Mouse (Mus musculus): Measurements from ENCODE around the gene Chd1l. TPM values are rescaled to one million over a fixed set of nuclear protein-coding genes. Genes with fewer than 3 reads are reported as not detected.

Gene Chd1l
- polyA plus RNA-seq, 1 experiment from 2014 or later = 18.6 TPM

DNA sequence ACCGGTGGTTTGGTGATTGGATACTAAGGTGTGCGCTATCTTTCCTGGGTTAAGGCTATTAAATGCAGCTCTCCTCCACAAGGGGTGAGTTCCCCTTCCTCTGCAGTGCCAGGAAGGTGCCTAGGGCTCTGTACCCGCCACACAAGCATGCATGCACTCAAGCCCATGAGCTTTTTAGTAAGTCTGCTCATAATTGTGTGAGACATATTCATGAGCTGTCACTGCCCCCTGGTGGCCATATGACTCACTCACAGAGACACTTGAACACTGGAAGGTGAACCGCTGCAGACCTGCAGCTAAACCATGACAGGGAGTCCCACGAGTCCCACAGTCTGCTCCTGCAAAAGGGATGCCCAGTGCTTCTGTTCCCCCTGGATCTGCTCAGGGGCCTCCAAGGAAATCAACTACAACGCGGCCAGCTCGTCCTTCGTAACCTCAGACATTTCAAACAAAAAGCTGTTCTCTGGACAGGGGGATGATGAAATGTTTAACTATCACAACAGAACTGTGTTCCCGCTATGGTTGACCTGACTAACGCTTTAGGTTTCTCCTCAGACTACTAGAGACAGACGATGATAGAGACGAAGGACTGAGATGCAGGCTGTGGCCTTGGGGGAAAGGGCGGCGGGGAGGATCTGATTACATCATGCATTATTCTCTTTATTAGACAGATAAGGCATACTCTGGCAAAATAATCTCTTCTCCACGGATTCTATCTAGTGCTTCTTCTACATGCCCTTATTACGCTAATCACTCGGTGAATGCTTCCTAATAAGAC lies 24.4 kb downstream of the Chd1l start:
- no peaks in the 10 kb centered on the region for H3K27me3 ChIP-seq (ENCODE audit: control insufficient read depth, insufficient read depth, low read length)
- WGBS = 73% methylated on average over 18 of the region's 18 CpGs
- H3K4me2 ChIP-seq (ENCODE audit: low read depth) = no peak overlapping the region
- ATAC-seq (ENCODE audit: insufficient read depth, low FRiP score, low TSS enrichment) (0 out of 2 replicates have a peak, but pooled peaks have one; percentile 45), DNase-seq (ENCODE audit: low spot score) (peak; percentile 86)
- no peaks in the 10 kb centered on the region for H3K4me1 ChIP-seq (ENCODE audit: control insufficient read depth, insufficient read depth, low read length)
- no peak overlapping the region for H3K4me3 ChIP-seq (ENCODE audit: low read depth, low read length)
- no peak overlapping the region for H3K9ac ChIP-seq (ENCODE audit: low read length)
- peaks cover 2% of the 10 kb centered on the region; the same call in 1 of the 2 replicates for H3K36me3 ChIP-seq (ENCODE audit: control insufficient read depth, insufficient read depth, low read length)
- no peak overlapping the region for H3K27ac ChIP-seq (ENCODE audit: low read depth, low read length)
- no peaks in the 10 kb centered on the region for H3K9me3 ChIP-seq (ENCODE audit: control insufficient read depth, low read length)

- H3K4me1 ChIP-seq (ENCODE audit: control insufficient read depth, insufficient read depth, low read length) = no peaks in the 10 kb centered on the region
- no peak overlapping the region for H3K4me2 ChIP-seq (ENCODE audit: low read depth)
- WGBS = 83% methylated on average over 9 of the region's 9 CpGs
- no peak overlapping the region for H3K4me3 ChIP-seq (ENCODE audit: low read depth, low read length)
- no peaks in the 10 kb centered on the region for H3K36me3 ChIP-seq (ENCODE audit: control insufficient read depth, insufficient read depth, low read length)
- no peak overlapping the region for H3K27ac ChIP-seq (ENCODE audit: low read depth, low read length)
- no peak overlapping the region for H3K9ac ChIP-seq (ENCODE audit: low read length)
- ATAC-seq (ENCODE audit: insufficient read depth, low FRiP score, low TSS enrichment) (no peak), DNase-seq (ENCODE audit: low spot score) (no peak)
- H3K27me3 ChIP-seq (ENCODE audit: control insufficient read depth, insufficient read depth, low read length) = no peaks in the 10 kb centered on the region
- no peaks in the 10 kb centered on the region for H3K9me3 ChIP-seq (ENCODE audit: control insufficient read depth, low read length)
Observed at GRCm38 (mm10) chr3:97573807-97574206, 36.2 kb downstream of the Chd1l start.

GRCm38 (mm10) chr3:97564588-97564987 lies 45.4 kb downstream of the Chd1l start:
- ATAC-seq (ENCODE audit: insufficient read depth, low FRiP score, low TSS enrichment) (no peak), DNase-seq (ENCODE audit: low spot score) (no peak)
- H3K4me2 ChIP-seq (ENCODE audit: low read depth) = no peak overlapping the region
- H3K9ac ChIP-seq (ENCODE audit: low read length) = no peak overlapping the region
- no peaks in the 10 kb centered on the region for H3K9me3 ChIP-seq (ENCODE audit: control insufficient read depth, low read length)
- no peaks in the 10 kb centered on the region for H3K27me3 ChIP-seq (ENCODE audit: control insufficient read depth, insufficient read depth, low read length)
- H3K36me3 ChIP-seq (ENCODE audit: control insufficient read depth, insufficient read depth, low read length) = no peaks in the 10 kb centered on the region
- H3K4me1 ChIP-seq (ENCODE audit: control insufficient read depth, insufficient read depth, low read length) = no peaks in the 10 kb centered on the region
- no peak overlapping the region for H3K4me3 ChIP-seq (ENCODE audit: low read depth, low read length)
- no peak overlapping the region for H3K27ac ChIP-seq (ENCODE audit: low read depth, low read length)
- WGBS = 84% methylated on average over 5 of the region's 5 CpGs

- Histone ChIP-seq H3K27me3 (ENCODE audit: control insufficient read depth, insufficient read depth, low read length) (no peaks in the 10 kb centered on the region), H3K27ac (ENCODE audit: low read depth, low read length) (no peak overlapping the region), H3K4me3 (ENCODE audit: low read depth, low read length) (no peak overlapping the region), H3K4me1 (ENCODE audit: control insufficient read depth, insufficient read depth, low read length) (no peaks in the 10 kb centered on the region), H3K9me3 (ENCODE audit: control insufficient read depth, low read length) (no peaks in the 10 kb centered on the region), H3K36me3 (ENCODE audit: control insufficient read depth, insufficient read depth, low read length) (no peaks in the 10 kb centered on the region), H3K4me2 (ENCODE audit: low read depth) (no peak overlapping the region), H3K9ac (ENCODE audit: low read length) (no peak overlapping the region)
- WGBS = 91% methylated on average over 5 of the region's 5 CpGs
- ATAC-seq (ENCODE audit: insufficient read depth, low FRiP score, low TSS enrichment) = no peak
- DNase-seq (ENCODE audit: low spot score) = no peak
Observed at GRCm38 (mm10) chr3:97558554-97558953, 51.4 kb downstream of the Chd1l start.

DNA sequence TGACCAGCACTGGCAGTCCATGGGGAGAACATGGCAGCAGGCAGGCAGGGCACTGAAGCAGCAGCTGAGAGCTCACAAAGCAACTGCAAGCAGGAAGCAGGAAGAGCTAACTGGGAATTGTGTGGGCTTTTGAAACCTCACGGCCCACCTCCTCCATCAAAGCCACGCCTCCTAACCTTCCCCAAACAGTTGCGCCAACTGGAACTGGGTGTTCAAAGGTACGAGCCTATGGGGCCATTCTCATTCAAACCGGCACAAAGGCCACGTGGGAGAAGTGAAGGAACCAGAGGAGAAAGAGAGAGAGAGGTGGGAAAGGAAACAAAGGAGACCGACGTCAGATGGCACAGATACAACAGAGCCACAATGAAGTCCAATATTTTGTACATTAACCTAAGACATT lies 63.8 kb downstream of the Chd1l start:
- WGBS = 45% methylated on average over 8 of the region's 8 CpGs
- Histone ChIP-seq H3K4me1 (ENCODE audit: control insufficient read depth, insufficient read depth, low read length) (no peaks in the 10 kb centered on the region), H3K27ac (ENCODE audit: low read depth, low read length) (no peak overlapping the region), H3K27me3 (ENCODE audit: control insufficient read depth, insufficient read depth, low read length) (no peaks in the 10 kb centered on the region), H3K4me3 (ENCODE audit: low read depth, low read length) (no peak overlapping the region), H3K36me3 (ENCODE audit: control insufficient read depth, insufficient read depth, low read length) (no peaks in the 10 kb centered on the region), H3K4me2 (ENCODE audit: low read depth) (no peak overlapping the region), H3K9me3 (ENCODE audit: control insufficient read depth, low read length) (no peaks in the 10 kb centered on the region), H3K9ac (ENCODE audit: low read length) (no peak overlapping the region)
- no peak for DNase-seq (ENCODE audit: low spot score)
- no peak for ATAC-seq (ENCODE audit: insufficient read depth, low FRiP score, low TSS enrichment)

DNA sequence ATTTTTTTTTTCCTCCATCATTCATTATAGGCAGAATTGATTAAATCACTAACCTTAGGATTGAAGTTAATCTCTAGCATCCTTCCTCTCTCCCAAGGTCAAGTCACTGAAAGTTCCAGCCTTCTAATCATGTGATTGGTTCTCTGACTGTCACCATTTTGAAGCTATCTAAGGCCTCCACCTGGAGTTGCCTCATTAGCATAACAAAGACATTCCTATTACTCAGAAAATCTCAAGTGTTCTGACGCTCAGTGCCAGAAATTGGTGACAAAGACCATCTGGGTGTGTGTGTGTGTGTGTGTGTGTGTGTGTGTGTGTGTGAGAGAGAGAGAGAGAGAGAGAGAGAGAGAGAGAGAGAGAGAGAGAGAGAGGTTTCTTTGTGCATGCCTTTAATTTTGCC lies 69.8 kb downstream of the Chd1l start:
- no peak overlapping the region for H3K27ac ChIP-seq (ENCODE audit: low read depth, low read length)
- ATAC-seq (ENCODE audit: insufficient read depth, low FRiP score, low TSS enrichment) = no peak

DNA sequence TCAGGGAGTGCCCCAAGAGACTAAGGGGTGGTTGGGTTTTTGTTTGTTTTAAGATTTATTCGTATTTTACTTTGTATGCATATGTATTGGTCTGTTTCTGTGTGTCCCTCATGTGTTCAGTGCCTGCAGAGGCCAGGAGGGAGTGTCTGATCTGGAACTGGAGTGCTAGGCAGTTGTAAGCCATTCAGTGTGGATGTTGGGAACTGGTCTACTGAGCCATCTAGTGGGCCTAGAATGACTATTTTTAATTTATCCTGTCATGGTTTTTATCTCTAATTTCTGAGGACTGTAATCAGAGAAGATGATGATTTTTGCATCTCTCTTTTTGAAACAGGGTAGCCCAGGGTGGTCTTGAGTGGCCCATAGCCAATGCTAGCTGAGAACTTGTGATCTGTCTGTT lies 71.4 kb downstream of the Chd1l start:
- no peaks in the 10 kb centered on the region for H3K4me1 ChIP-seq (ENCODE audit: control insufficient read depth, insufficient read depth, low read length)
- no peaks in the 10 kb centered on the region for H3K9me3 ChIP-seq (ENCODE audit: control insufficient read depth, low read length)
- H3K4me2 ChIP-seq (ENCODE audit: low read depth) = no peak overlapping the region
- 59% methylated on average over 1 of the region's 1 CpGs for WGBS
- no peak for ATAC-seq (ENCODE audit: insufficient read depth, low FRiP score, low TSS enrichment)
- no peaks in the 10 kb centered on the region for H3K36me3 ChIP-seq (ENCODE audit: control insufficient read depth, insufficient read depth, low read length)
- no peak for DNase-seq (ENCODE audit: low spot score)
- no peaks in the 10 kb centered on the region for H3K27me3 ChIP-seq (ENCODE audit: control insufficient read depth, insufficient read depth, low read length)
- no peak overlapping the region for H3K27ac ChIP-seq (ENCODE audit: low read depth, low read length)
- no peak overlapping the region for H3K4me3 ChIP-seq (ENCODE audit: low read depth, low read length)
- H3K9ac ChIP-seq (ENCODE audit: low read length) = no peak overlapping the region

More for the DNA sequence above, 69.8 kb downstream of the Chd1l start:
- H3K9ac ChIP-seq (ENCODE audit: low read length) = no peak overlapping the region
- H3K4me3 ChIP-seq (ENCODE audit: low read depth, low read length) = no peak overlapping the region
- H3K27me3 ChIP-seq (ENCODE audit: control insufficient read depth, insufficient read depth, low read length) = no peaks in the 10 kb centered on the region
- no peaks in the 10 kb centered on the region for H3K9me3 ChIP-seq (ENCODE audit: control insufficient read depth, low read length)
- H3K4me2 ChIP-seq (ENCODE audit: low read depth) = no peak overlapping the region
- no peak for DNase-seq (ENCODE audit: low spot score)
- WGBS = 33% methylated on average over 1 of the region's 1 CpGs
- no peaks in the 10 kb centered on the region for H3K4me1 ChIP-seq (ENCODE audit: control insufficient read depth, insufficient read depth, low read length)
- no peaks in the 10 kb centered on the region for H3K36me3 ChIP-seq (ENCODE audit: control insufficient read depth, insufficient read depth, low read length)

- Histone ChIP-seq H3K27ac (ENCODE audit: low read depth, low read length) (no peak overlapping the region), H3K4me1 (ENCODE audit: control insufficient read depth, insufficient read depth, low read length) (no peaks in the 10 kb centered on the region), H3K9ac (ENCODE audit: low read length) (no peak overlapping the region), H3K4me3 (ENCODE audit: low read depth, low read length) (no peak overlapping the region), H3K36me3 (ENCODE audit: control insufficient read depth, insufficient read depth, low read length) (no peaks in the 10 kb centered on the region), H3K27me3 (ENCODE audit: control insufficient read depth, insufficient read depth, low read length) (no peaks in the 10 kb centered on the region), H3K9me3 (ENCODE audit: control insufficient read depth, low read length) (no peaks in the 10 kb centered on the region), H3K4me2 (ENCODE audit: low read depth) (no peak overlapping the region)
- 88% methylated on average over 2 of the region's 2 CpGs for WGBS
- DNase-seq (ENCODE audit: low spot score) (no peak), ATAC-seq (ENCODE audit: insufficient read depth, low FRiP score, low TSS enrichment) (no peak)
Observed at GRCm38 (mm10) chr3:97537006-97537405, 73.0 kb downstream of the Chd1l start.

DNA sequence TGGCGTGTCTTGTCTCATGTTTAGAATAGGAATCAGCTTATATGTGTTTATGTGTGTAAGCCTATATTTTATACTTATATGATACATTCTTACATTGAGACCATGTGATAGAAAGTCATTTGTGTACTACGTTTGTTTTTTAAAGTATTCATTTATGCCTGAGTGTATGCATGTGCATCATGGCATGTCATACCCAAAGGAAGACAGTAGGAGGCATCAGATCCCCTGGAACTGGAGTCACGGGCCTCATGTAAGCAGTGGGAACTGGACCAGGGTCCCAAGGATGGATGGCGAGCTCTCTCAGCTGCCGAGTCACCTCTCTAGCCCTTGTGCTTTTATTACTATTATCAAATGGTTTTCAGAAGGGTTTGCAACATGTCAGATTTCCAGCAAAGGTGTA lies 74.3 kb downstream of the Chd1l start:
- Histone ChIP-seq H3K36me3 (ENCODE audit: control insufficient read depth, insufficient read depth, low read length) (no peaks in the 10 kb centered on the region), H3K27ac (ENCODE audit: low read depth, low read length) (no peak overlapping the region), H3K27me3 (ENCODE audit: control insufficient read depth, insufficient read depth, low read length) (no peaks in the 10 kb centered on the region), H3K4me3 (ENCODE audit: low read depth, low read length) (no peak overlapping the region), H3K9ac (ENCODE audit: low read length) (no peak overlapping the region), H3K4me1 (ENCODE audit: control insufficient read depth, insufficient read depth, low read length) (no peaks in the 10 kb centered on the region), H3K9me3 (ENCODE audit: control insufficient read depth, low read length) (no peaks in the 10 kb centered on the region), H3K4me2 (ENCODE audit: low read depth) (no peak overlapping the region)
- 88% methylated on average over 5 of the region's 5 CpGs for WGBS
- DNase-seq (ENCODE audit: low spot score) (no peak), ATAC-seq (ENCODE audit: insufficient read depth, low FRiP score, low TSS enrichment) (no peak)

Data from neural tube, embryonic 11.5 days (tissue).